ENCODE assay signal across 30 mouse cellular contexts in the genomic region with DNA sequence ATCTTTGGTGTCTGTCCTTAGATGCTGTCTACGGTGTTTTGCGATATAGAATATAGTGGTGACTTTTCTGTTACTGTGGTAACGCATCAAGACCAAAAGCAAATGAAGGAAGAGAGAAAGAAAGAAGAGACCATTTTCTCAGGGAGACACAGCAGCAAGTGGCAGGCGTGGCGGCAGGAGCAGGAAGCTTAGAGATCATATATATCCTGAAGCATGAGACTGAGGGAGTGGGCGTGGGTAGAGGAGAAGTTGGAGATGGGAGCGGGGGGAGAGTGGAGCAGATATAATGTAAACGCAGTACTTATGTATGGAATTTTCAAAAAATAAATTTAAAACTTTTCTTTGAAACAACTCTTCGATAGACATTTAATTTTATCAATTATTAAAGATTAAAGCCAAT.
"Had no signal": no experiment of that assay in that cellular context is flagged by ENCODE, and none has a peak within 500 bp of the region (broad histone marks: within the 10 kb centered on the region; RNA-seq: fewer than 3 reads in every experiment).

No protein-coding gene starts in this region.

- H3K4me1 ChIP-seq: heart, embryonic 12.5 days; heart, embryonic 13.5 days; heart, embryonic 15.5 days had no signal

- H3K4me3 ChIP-seq: heart, embryonic 12.5 days; heart, embryonic 13.5 days; heart, embryonic 15.5 days; hindbrain, embryonic 10.5 days; hindbrain, embryonic 12.5 days; hindbrain, embryonic 13.5 days; hindbrain, embryonic 15.5 days; intestine, embryonic 15.5 days; kidney, embryonic 15.5 days; layer of hippocampus, adult 2 months; left cerebral cortex, adult 2 months had no signal

- DNase-seq: heart, postnatal 10 days; heart, postnatal 14 days; heart, postnatal 36 days; heart, postnatal 4 days; kidney, adult 11 months; kidney, adult 18-20 months; kidney, adult 2 months; kidney, adult 8-10 months; kidney, adult 9 months; kidney, postnatal 10 days; kidney, postnatal 14 days; kidney, postnatal 25 days; kidney, postnatal 36 days; kidney, postnatal 4 days; layer of hippocampus, adult 9-11 months; layer of hippocampus, postnatal 36 days had no signal

- H3K27me3 ChIP-seq: heart, embryonic 15.5 days; hindbrain, embryonic 12.5 days; hindbrain, embryonic 13.5 days; hindbrain, embryonic 15.5 days; intestine, embryonic 15.5 days had no signal

- H3K27ac ChIP-seq: heart, embryonic 13.5 days; heart, embryonic 15.5 days; hindbrain, embryonic 10.5 days; hindbrain, embryonic 12.5 days; hindbrain, embryonic 13.5 days; hindbrain, embryonic 14.5 days; hindbrain, embryonic 15.5 days; hindbrain, postnatal 0 days; intestine, embryonic 15.5 days; kidney, embryonic 15.5 days; kidney, postnatal 0 days; layer of hippocampus, adult 2 months; left cerebral cortex, adult 2 months had no signal

- H3K9me3 ChIP-seq: heart, embryonic 12.5 days; heart, embryonic 13.5 days; heart, embryonic 15.5 days; hindbrain, embryonic 10.5 days; hindbrain, embryonic 12.5 days; hindbrain, embryonic 13.5 days; hindbrain, embryonic 15.5 days; intestine, embryonic 15.5 days; kidney, embryonic 15.5 days had no signal

- H3K36me3 ChIP-seq: heart, embryonic 12.5 days; heart, embryonic 13.5 days; heart, embryonic 15.5 days; hindbrain, embryonic 10.5 days; hindbrain, embryonic 12.5 days; hindbrain, embryonic 13.5 days; hindbrain, embryonic 15.5 days; intestine, embryonic 15.5 days; kidney, embryonic 15.5 days had no signal
